Mouse (Mus musculus) layer of hippocampus, adult 9-10 months (tissue): Measurements from ENCODE around the gene Cul7.

Experiments
- DNase-seq: peaks from one replicate; pipeline ENCODE4 v3.0.0; 2022; ENCODE audit warnings: low spot score

The Cul7 gene

DNA sequence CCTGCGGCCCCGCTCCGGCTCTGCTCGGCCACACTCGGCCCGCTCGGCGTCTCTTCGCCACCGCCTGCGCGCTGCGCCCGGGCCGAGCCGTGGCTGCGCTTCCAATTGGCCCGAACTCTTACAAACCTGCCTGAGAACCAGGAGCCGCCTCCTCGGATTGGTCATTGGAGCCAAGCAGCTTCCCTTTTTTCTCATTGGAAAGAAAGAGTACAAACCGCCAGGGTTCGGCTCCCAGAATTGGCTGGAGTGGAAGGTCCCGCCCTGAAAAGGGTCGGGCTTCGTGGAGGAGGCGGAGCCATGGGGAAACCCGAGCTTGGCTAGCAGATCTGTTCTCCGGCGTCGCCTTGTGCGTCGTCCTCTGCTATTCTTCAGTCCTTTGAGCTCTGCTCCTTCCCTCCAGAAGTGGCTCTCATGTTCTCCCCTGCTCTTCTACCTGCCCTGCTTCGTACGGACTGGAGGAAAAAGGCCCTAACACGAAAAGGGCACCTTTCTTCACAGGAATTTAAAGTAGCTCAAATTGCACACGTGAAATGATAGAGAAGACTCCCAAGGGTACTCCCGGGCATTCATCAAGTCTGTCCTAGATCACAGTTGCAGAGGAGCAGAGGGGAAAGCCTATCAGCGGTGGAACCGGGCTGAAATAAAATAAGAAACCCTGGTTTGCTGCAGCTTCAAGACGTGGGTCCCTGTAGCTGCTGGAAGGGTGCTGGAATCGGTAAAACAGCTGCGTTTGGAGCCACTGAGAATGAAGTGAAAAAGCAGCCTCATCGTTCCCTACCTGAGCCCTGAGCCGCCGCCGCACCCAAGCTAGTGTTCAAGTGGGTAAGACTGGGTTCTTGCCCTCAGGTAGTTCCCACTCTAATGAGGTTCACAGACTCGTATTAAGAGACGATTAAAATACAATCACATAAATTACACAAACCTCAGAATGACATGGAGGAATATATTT, 55.0 kb downstream of the Cul7 start, which contains the start of gene Ppp2r5d:
Gene Ppp2r5d (minus strand): TSS at position 225 of the 949 bp plus-strand sequence.
- peak; percentile 97 for DNase-seq

- no peak for DNase-seq
Measured at GRCm38 (mm10) chr17:46706375-46707089, 56.4 kb downstream of the Cul7 start.

- DNase-seq, result peak; percentile 55
Measured at GRCm38 (mm10) chr17:46710959-46711597, 60.9 kb downstream of the Cul7 start, which contains the start of gene Pex6. TSS of gene Pex6 (plus strand) at chr17:46711463.

DNA sequence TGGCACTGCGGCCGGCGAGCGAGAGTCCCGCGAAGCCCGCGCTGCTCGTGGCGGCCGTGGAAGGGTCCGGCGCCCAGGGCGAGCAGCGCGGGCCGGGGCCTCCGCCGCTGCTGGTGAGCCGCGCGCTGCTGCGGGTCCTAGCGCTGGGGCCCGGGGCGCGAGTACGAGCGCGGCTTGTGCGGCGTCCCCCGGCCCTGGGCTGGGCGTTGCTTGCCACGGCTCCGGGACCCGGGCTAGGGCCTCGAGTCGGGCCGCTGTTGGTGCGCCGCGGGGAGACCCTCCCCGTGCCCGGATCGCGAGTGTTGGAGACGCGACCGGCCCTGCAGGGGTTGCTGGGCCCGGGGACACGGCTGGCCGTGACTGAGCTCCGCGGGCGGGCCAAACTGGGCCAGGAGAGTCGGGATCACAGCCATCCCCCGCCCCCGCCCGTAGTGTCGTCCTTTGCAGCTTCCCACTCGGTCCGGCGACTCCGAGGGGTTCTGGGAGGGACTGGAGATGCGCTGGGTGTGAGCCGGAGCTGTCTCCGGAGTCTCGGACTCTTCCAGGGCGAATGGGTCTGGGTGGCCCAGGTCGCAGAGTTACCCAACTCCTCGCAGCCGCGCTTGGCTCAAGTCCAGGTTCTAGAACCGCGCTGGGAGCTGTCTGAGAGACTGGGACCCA, 61.6 kb downstream of the Cul7 start:
- DNase-seq, result no peak

DNA sequence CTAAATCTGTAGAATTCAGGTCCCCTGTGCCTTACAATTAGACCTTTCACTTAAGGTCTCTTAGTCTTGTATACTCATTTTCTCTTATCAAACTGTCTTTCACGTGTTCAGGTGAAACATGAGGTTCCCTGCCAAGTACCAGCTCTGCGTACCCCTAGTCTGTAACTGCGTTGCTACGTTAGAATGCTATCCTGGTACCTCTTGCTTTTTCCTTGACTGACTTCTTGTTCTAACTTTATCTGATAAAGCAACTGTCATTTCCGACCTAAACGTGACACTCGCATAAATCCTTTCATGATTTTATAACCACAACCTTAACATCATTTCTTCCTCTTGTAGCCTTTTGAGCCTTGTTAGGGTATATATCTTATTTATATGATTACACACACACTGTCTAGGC, 62.3 kb downstream of the Cul7 start:
- DNase-seq, result no peak

- DNase-seq, result no peak
Measured at GRCm38 (mm10) chr17:46713849-46714248, 63.7 kb downstream of the Cul7 start.
